Mouse (Mus musculus) small intestine, adult 2 months (tissue): ENCODE measurements around the gene Arl5a. TPM values are rescaled to one million over a fixed set of nuclear protein-coding genes. Genes with fewer than 3 reads are reported as not detected.

Experiments
- H3K27ac ChIP-seq: fragments of 200-500 bp; 2 replicates; pipeline ENCODE4 v1.5.1; 2012; ENCODE audit warnings: low read depth, low read length, control low read depth, inconsistent platforms; ENCODE audit not compliant: insufficient read depth
- H3K27me3 ChIP-seq: fragments of 200-500 bp; 2 replicates; pipeline ENCODE4 v1.6.1; 2012; ENCODE audit warnings: mild to moderate bottlenecking, moderate library complexity, low read length, inconsistent platforms; ENCODE audit not compliant: control insufficient read depth, insufficient read depth
- H3K36me3 ChIP-seq: fragments of 200-500 bp; 2 replicates; pipeline ENCODE4 v1.6.1; 2012; ENCODE audit warnings: mild to moderate bottlenecking, low read length, control low read depth, inconsistent platforms; ENCODE audit not compliant: control insufficient read depth, insufficient read depth
- H3K4me1 ChIP-seq: fragments of 200-500 bp; 2 replicates; pipeline ENCODE4 v1.6.1; 2012; ENCODE audit warnings: low read length, inconsistent platforms, mixed read lengths; ENCODE audit not compliant: control insufficient read depth, insufficient read depth, insufficient read length
- H3K4me3 ChIP-seq: fragments of 200-500 bp; 2 replicates; pipeline ENCODE4 v1.5.1; 2012; ENCODE audit warnings: low read depth, mild to moderate bottlenecking, control low read depth, inconsistent platforms, low read length, moderate library complexity
- CTCF ChIP-seq: fragments of 200-500 bp; IDR thresholded peaks from 2 replicates; pipeline ENCODE4 v1.5.1; 2012; ENCODE audit warnings: low read depth, mild to moderate bottlenecking, control low read depth, inconsistent platforms, low read length, moderate library complexity, mixed read lengths; ENCODE audit not compliant: insufficient replicate concordance, insufficient read length; ENCODE audit errors: extremely low read depth
- POLR2A ChIP-seq: fragments of 200-500 bp; IDR thresholded peaks from 2 replicates; pipeline ENCODE4 v1.6.1; 2012; ENCODE audit warnings: low read depth, mild to moderate bottlenecking, control low read depth, inconsistent platforms, low read length, moderate library complexity
- WGBS: fragments of 180-500 bp; shearing (Covaris S2); methylation state at CpG from one replicate; pipeline ENCODE4 v1.1.7; 2018; 5-methylcytosine and 5-hydroxymethylcytosine counted together
- polyA plus RNA-seq: library from polyadenylated mRNA; depleted of rRNA; stranded (reverse); fragments of >200 nt; gene quantifications from 2 replicates; pipeline ENCODE4 v1.2.3, GENCODE M21; 2012; rRNA removed

Gene Arl5a
- polyA plus RNA-seq, result 4.4 and 6.9 TPM in 2 replicates

- peak within 1 kb of the TSS; percentile 64 for H3K27ac ChIP-seq
- peak; percentile 86; the same call in 1 of the 2 replicates for TF ChIP-seq POLR2A
- TF ChIP-seq CTCF, result no peak
- H3K27me3 ChIP-seq, result no peaks in the 10 kb centered on the region
- H3K4me3 ChIP-seq, result peak within 1 kb of the TSS; percentile 94
- H3K4me1 ChIP-seq, result peaks cover 7% of the 10 kb centered on the region; the same call in 1 of the 2 replicates
- no peaks in the 10 kb centered on the region for H3K36me3 ChIP-seq
- WGBS, result under 1% methylated on average over 57 of the region's 57 CpGs
Measured at GRCm38 (mm10) chr2:52424747-52425522, at the start of gene Arl5a. Gene Arl5a, minus strand, starts transcription at chr2:52424901.

DNA sequence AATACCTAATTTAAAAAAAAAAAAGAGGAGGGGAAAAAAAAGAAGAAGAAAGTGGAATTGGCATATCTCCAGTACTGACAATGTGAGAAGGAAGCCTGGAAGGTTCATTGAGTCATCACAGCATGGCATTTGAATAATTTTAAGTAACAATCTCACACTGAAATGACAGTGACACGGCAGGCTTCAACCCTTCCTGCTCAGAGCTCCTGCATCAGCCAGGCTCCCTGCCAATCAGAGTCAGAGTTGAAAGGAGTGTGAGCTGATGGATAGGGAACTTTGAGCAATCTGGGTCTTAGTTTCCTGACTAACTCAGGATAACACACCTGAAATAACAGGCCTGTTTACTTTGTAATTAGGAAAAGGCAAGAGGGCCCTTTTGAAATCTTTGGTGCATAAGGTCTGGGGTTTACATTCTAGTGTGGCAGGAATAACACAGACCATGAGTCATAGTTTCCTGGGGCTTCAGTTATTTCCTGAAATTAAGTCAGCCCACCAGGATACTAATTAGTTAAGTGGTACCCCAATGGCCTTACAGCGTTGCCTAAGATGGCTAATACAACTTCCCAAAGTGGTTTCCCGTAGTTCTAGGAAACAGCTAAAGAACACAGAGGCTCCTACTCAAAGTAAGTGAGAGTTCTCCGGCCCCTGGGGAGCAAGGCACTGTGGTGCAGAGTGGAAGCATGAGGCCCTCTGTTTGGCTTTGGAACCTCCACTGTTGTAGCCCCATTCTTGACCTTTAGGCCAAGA lies 47.0 kb upstream of the Arl5a start:
- TF ChIP-seq CTCF, result no peak
- no peak for TF ChIP-seq POLR2A
- Histone ChIP-seq H3K36me3 (no peaks in the 10 kb centered on the region), H3K4me1 (0 out of 2 replicates have a peak, but pooled peaks cover 3% of the 10 kb centered on the region), H3K27ac (no peak overlapping the region), H3K4me3 (no peak overlapping the region), H3K27me3 (no peaks in the 10 kb centered on the region)
- 56% methylated on average over 4 of the region's 4 CpGs for WGBS

GRCm38 (mm10) chr2:52470044-52470560 lies 45.4 kb upstream of the Arl5a start:
- Histone ChIP-seq H3K27ac (no peak overlapping the region), H3K27me3 (no peaks in the 10 kb centered on the region), H3K4me3 (no peak overlapping the region), H3K36me3 (no peaks in the 10 kb centered on the region), H3K4me1 (0 out of 2 replicates have a peak, but pooled peaks cover 3% of the 10 kb centered on the region)
- TF ChIP-seq POLR2A (no peak), CTCF (no peak)
- WGBS, result 35% methylated on average over 4 of the region's 4 CpGs

DNA sequence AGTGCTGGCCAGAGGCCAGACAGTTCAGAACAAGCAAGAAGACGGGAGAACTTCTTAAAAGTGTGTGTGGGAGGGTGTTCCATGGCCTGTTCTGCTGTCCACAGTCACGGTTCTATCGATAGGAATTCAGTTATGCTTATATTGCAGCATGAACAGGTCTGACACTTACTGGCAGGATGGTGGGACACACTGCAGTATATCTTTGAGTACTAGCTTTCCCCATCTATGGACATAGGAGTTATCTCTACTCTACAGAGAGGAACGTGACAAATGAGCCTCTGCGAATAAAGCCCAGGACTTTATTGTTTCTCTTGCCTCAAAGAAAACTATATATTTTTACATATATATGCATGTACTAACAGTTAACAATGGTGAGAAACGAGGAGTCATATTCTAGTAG lies 42.9 kb upstream of the Arl5a start:
- Histone ChIP-seq H3K4me1 (no peaks in the 10 kb centered on the region), H3K36me3 (no peaks in the 10 kb centered on the region)
- 81% methylated on average over 6 of the region's 6 CpGs for WGBS

GRCm38 (mm10) chr2:52461206-52461967 lies 36.7 kb upstream of the Arl5a start:
- Histone ChIP-seq H3K4me3 (no peak overlapping the region), H3K36me3 (no peaks in the 10 kb centered on the region), H3K4me1 (no peaks in the 10 kb centered on the region), H3K27ac (no peak overlapping the region), H3K27me3 (no peaks in the 10 kb centered on the region)
- 85% methylated on average over 12 of the region's 12 CpGs for WGBS
- TF ChIP-seq CTCF (no peak), POLR2A (no peak)

More for the DNA sequence above, 42.9 kb upstream of the Arl5a start:
- no peaks in the 10 kb centered on the region for H3K27me3 ChIP-seq
- TF ChIP-seq CTCF, result no peak
- TF ChIP-seq POLR2A, result no peak
- H3K27ac ChIP-seq, result no peak overlapping the region
- no peak overlapping the region for H3K4me3 ChIP-seq

GRCm38 (mm10) chr2:52455606-52456479 lies 31.1 kb upstream of the Arl5a start:
- 62% methylated on average over 7 of the region's 7 CpGs for WGBS
- Histone ChIP-seq H3K27ac (no peak overlapping the region), H3K36me3 (no peaks in the 10 kb centered on the region), H3K27me3 (no peaks in the 10 kb centered on the region), H3K4me1 (no peaks in the 10 kb centered on the region), H3K4me3 (no peak overlapping the region)
- TF ChIP-seq POLR2A (no peak), CTCF (no peak)
